Mouse (Mus musculus) layer of hippocampus, adult 9-10 months (tissue): Measurements from ENCODE around the gene Baiap2l2.

Source experiments
- DNase-seq: peaks from one replicate; pipeline ENCODE4 v3.0.0; 2022; ENCODE audit warnings: low spot score

The Baiap2l2 gene

GRCm38 (mm10) chr15:79212750-79213446, 72.4 kb downstream of the Baiap2l2 start:
- DNase-seq, result no peak

GRCm38 (mm10) chr15:79210357-79210756, 75.0 kb downstream of the Baiap2l2 start:
- no peak for DNase-seq

GRCm38 (mm10) chr15:79208758-79209439, 76.4 kb downstream of the Baiap2l2 start:
- no peak for DNase-seq

GRCm38 (mm10) chr15:79208211-79208610, 77.1 kb downstream of the Baiap2l2 start:
- DNase-seq, result no peak
